Mouse (Mus musculus) spleen, adult 2 months (tissue): ENCODE measurements around the gene Stk32b. TPM values are rescaled to one million over a fixed set of nuclear protein-coding genes. Genes with fewer than 3 reads are reported as not detected.

Experiments used
- DNase-seq, 2 experiments: peaks; one replicate each; pipeline versions ENCODE4 v3.0.0 to v3.0.0-alpha.2; 2012 to 2021; ENCODE audit warnings: low spot score in 2 of 2, low read depth in 1 of 2
- H3K27ac ChIP-seq: fragments of 200-500 bp; 2 replicates; pipeline ENCODE4 v1.5.1; 2012; ENCODE audit warnings: low read length, inconsistent platforms; ENCODE audit not compliant: insufficient read depth
- H3K27me3 ChIP-seq: fragments of 200-500 bp; 2 replicates; pipeline ENCODE4 v1.6.1; 2012; ENCODE audit warnings: mild to moderate bottlenecking, moderate library complexity, low read length, inconsistent platforms; ENCODE audit not compliant: control insufficient read depth, insufficient read depth
- H3K36me3 ChIP-seq: fragments of 200-500 bp; 2 replicates; pipeline ENCODE4 v1.6.1; 2012; ENCODE audit warnings: mild to moderate bottlenecking, low read length, inconsistent platforms; ENCODE audit not compliant: control insufficient read depth, insufficient read depth
- H3K4me1 ChIP-seq: fragments of 200-500 bp; 2 replicates; pipeline ENCODE4 v1.6.1; 2011; ENCODE audit warnings: inconsistent platforms; ENCODE audit not compliant: control insufficient read depth, insufficient read depth, insufficient read length
- H3K4me3 ChIP-seq: fragments of 200-500 bp; 2 replicates; pipeline ENCODE4 v1.5.1; 2011; ENCODE audit warnings: mild to moderate bottlenecking, inconsistent platforms; ENCODE audit not compliant: insufficient read depth, insufficient read length; ENCODE audit errors: extremely low read depth
- CTCF ChIP-seq: fragments of 200-500 bp; IDR thresholded peaks from 2 replicates; pipeline ENCODE4 v1.5.1; 2011; ENCODE audit warnings: mild to moderate bottlenecking, inconsistent platforms; ENCODE audit not compliant: insufficient read depth, insufficient read length, insufficient replicate concordance; ENCODE audit errors: extremely low read depth
- POLR2A ChIP-seq: fragments of 200-500 bp; IDR thresholded peaks from 2 replicates; pipeline ENCODE4 v1.6.1; 2011; ENCODE audit warnings: low read depth, low read length, inconsistent platforms
- WGBS: fragments of 180-500 bp; shearing (Covaris S2); methylation state at CpG from one replicate; pipeline ENCODE4 v1.1.7; 2018; 5-methylcytosine and 5-hydroxymethylcytosine counted together
- polyA plus RNA-seq: library from polyadenylated mRNA; depleted of rRNA; stranded (reverse); fragments of >200 nt; gene quantifications from 2 replicates; pipeline ENCODE4 v1.2.3, GENCODE M21; 2012

Gene Stk32b
- polyA plus RNA-seq, 1 experiment: 0.02 TPM

- no peak for TF ChIP-seq CTCF
- TF ChIP-seq POLR2A: no peak
- H3K27me3 ChIP-seq: no peaks in the 10 kb centered on the region
- no peak overlapping the region for H3K27ac ChIP-seq
- no peak overlapping the region for H3K4me3 ChIP-seq
- H3K4me1 ChIP-seq: no peaks in the 10 kb centered on the region
- 80% methylated on average over 3 of the region's 3 CpGs for WGBS
- DNase-seq: no peak
- H3K36me3 ChIP-seq: no peaks in the 10 kb centered on the region
These were observed 196.5 kb downstream of the Stk32b start for GRCm38 (mm10) chr5:37520441-37520840.

- Histone ChIP-seq H3K27ac (no peak overlapping the region), H3K27me3 (no peaks in the 10 kb centered on the region), H3K4me1 (no peaks in the 10 kb centered on the region), H3K36me3 (no peaks in the 10 kb centered on the region), H3K4me3 (no peak overlapping the region)
- DNase-seq: no peak
- WGBS: 54% methylated on average over 2 of the region's 2 CpGs
- TF ChIP-seq POLR2A: no peak
- no peak for TF ChIP-seq CTCF
These were observed 204.5 kb downstream of the Stk32b start for GRCm38 (mm10) chr5:37512479-37512878.

DNA sequence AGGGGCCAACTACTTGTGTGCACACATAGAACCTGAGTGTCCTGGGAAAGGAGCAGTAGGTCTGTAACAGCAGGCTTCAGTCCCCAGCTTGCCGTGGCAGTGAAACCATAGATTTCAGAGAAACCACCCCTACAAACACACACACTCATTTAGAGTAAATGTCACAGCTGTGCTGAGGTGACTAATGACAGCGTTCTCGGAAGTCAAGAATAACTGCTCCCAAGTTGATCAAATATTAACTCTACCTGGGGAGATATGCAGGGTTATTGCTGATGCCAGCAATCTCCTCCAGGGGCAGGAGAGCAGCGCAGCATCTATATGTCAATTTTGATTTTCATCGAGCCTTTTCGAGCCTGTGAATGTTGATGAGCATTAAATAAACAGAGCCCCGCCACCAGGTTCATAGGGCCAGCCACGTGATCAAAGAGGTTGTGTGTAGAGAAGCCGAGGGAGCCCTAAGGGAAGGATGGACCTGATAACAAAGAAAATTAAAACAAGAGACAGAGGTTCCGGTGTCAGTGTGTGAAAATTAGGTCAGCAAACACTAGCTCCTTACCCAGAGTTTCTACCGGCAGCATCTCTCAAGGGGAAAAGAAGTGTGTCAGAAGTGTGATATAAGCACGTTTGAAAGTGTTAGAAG is 210.0 kb downstream of the Stk32b start:
- DNase-seq: no peak
- TF ChIP-seq POLR2A (no peak), CTCF (no peak)
- H3K27ac ChIP-seq: no peak overlapping the region
- H3K36me3 ChIP-seq: no peaks in the 10 kb centered on the region
- 82% methylated on average over 12 of the region's 12 CpGs for WGBS
- no peaks in the 10 kb centered on the region for H3K27me3 ChIP-seq
- H3K4me1 ChIP-seq: no peaks in the 10 kb centered on the region
- H3K4me3 ChIP-seq: no peak overlapping the region

- no peak for DNase-seq
- Histone ChIP-seq H3K4me3 (no peak overlapping the region), H3K27ac (no peak overlapping the region), H3K4me1 (no peaks in the 10 kb centered on the region), H3K36me3 (no peaks in the 10 kb centered on the region), H3K27me3 (no peaks in the 10 kb centered on the region)
- TF ChIP-seq CTCF (no peak), POLR2A (no peak)
- WGBS: 88% methylated on average over 3 of the region's 3 CpGs
These were observed 221.9 kb downstream of the Stk32b start for GRCm38 (mm10) chr5:37494984-37495476.

- H3K27ac ChIP-seq: no peak overlapping the region
These were observed 244.9 kb downstream of the Stk32b start for GRCm38 (mm10) chr5:37472025-37472608.

DNA sequence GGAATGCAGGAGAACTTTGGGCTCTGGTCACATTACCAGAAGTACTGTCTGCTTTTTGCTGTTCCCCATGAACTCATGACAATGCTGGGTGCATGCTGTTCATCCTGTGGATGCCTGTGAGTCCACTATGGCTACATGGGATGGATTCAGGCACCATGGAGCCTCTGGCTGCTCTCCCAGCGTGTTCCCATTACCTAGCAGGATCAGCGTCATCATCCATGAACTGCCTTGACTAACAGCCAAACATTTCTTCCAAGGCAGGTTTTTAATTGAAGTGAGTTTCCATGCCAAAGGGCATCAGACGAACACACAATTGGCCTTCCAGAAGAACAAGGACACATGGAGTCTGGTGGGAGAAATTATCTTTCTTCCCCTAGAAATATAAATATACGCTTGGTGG is 245.4 kb downstream of the Stk32b start:
- Histone ChIP-seq H3K36me3 (no peaks in the 10 kb centered on the region), H3K27ac (no peak overlapping the region), H3K27me3 (no peaks in the 10 kb centered on the region), H3K4me1 (no peaks in the 10 kb centered on the region), H3K4me3 (no peak overlapping the region)
- TF ChIP-seq POLR2A: no peak
- no peak for TF ChIP-seq CTCF
- 82% methylated on average over 4 of the region's 4 CpGs for whole genome bisulfite sequencing
- no peak for DNase-seq

More at GRCm38 (mm10) chr5:37472025-37472608, 244.9 kb downstream of the Stk32b start:
- no peak for TF ChIP-seq CTCF
- no peak for TF ChIP-seq POLR2A
- Histone ChIP-seq H3K27me3 (no peaks in the 10 kb centered on the region), H3K4me1 (no peaks in the 10 kb centered on the region), H3K36me3 (no peaks in the 10 kb centered on the region), H3K4me3 (no peak overlapping the region)
- DNase-seq: no peak
- WGBS: 73% methylated on average over 3 of the region's 3 CpGs

GRCm38 (mm10) chr5:37469031-37469430 is 247.9 kb downstream of the Stk32b start:
- Histone ChIP-seq H3K4me3 (no peak overlapping the region), H3K27ac (no peak overlapping the region), H3K4me1 (no peaks in the 10 kb centered on the region), H3K27me3 (no peaks in the 10 kb centered on the region), H3K36me3 (no peaks in the 10 kb centered on the region)
- no peak for TF ChIP-seq POLR2A
- TF ChIP-seq CTCF: no peak
- DNase-seq: no peak
- WGBS: 61% methylated on average over 5 of the region's 5 CpGs
